In genomic region chr2:167659847-167660610, GRCm38 (mm10) we compare ENCODE assay signal across 8 mouse cellular contexts. TPM values are rescaled to one million over a fixed set of nuclear protein-coding genes. Genes with fewer than 3 reads are reported as not detected.
DNase-seq lines count a peak whose midpoint lies in the region; ATAC-seq and TF ChIP-seq lines count a peak whose summit lies in the region.

No protein-coding gene starts in this region.

- no peak for TF ChIP-seq CTCF in thymus, adult 2 months (IDR thresholded peaks at IDR 0.05; ENCODE audit: borderline replicate concordance, control insufficient read depth, extremely low read depth, insufficient read depth, low read length, poor library complexity)

- peak overlapping the region; percentile 0; the same call in 1 of the 2 replicates for H3K27ac ChIP-seq in thymus, adult 2 months (ENCODE audit: control insufficient read depth, insufficient read depth, low read length)
- H3K27ac ChIP-seq in liver, embryonic 13.5 days, result no peak overlapping the region

- H3K4me1 ChIP-seq in thymus, adult 2 months (replicated peaks; ENCODE audit: control insufficient read depth, insufficient read depth, low read length), result peaks cover 59% of the 10 kb centered on the region
- peaks cover 57% of the 10 kb centered on the region for H3K4me1 ChIP-seq in liver, embryonic 13.5 days (replicated peaks)

- H3K9ac ChIP-seq in liver, embryonic 13.5 days, result peak overlapping the region; percentile 95

- peak overlapping the region; percentile 97 for H3K4me2 ChIP-seq in liver, embryonic 13.5 days

- no peak for TF ChIP-seq POLR2A in thymus, adult 2 months (IDR thresholded peaks at IDR 0.05; ENCODE audit: control insufficient read depth, extremely low read depth, insufficient read depth, low read length, poor library complexity)

- no peaks in the 10 kb centered on the region for H3K36me3 ChIP-seq in thymus, adult 2 months (ENCODE audit: control insufficient read depth, insufficient read depth, low read length)
- H3K36me3 ChIP-seq in liver, embryonic 13.5 days, result no peaks in the 10 kb centered on the region; the same call in 1 of the 2 replicates

- no peaks in the 10 kb centered on the region for H3K9me3 ChIP-seq in liver, embryonic 13.5 days (replicated peaks)

- 51% methylated on average over 13 of the region's 13 CpGs for WGBS in thymus, adult 2 months
- WGBS in liver, embryonic 13.5 days (ENCODE audit: insufficient replicate concordance), result 37% methylated on average over 13 of the region's 13 CpGs

- H3K27me3 ChIP-seq in thymus, adult 2 months (ENCODE audit: control insufficient read depth, insufficient read depth, low read length), result no peaks in the 10 kb centered on the region
- peaks cover 15% of the 10 kb centered on the region; the same call in 1 of the 2 replicates for H3K27me3 ChIP-seq in liver, embryonic 13.5 days

- ATAC-seq in liver, embryonic 13.5 days (ENCODE audit: low read depth), result no peak

- DNase-seq in thymus, adult 2 months, result no peak
- DNase-seq in thymus, postnatal 25 days, result no peak
- DNase-seq in embryo, embryonic 9.5 days (ENCODE audit: extremely low spot score), result peak; percentile 43
- peak; percentile 51 for DNase-seq in heart, adult 8-10 months (ENCODE audit: low spot score)
- peak; percentile 92 for DNase-seq in kidney, adult 11 months
- DNase-seq in liver, embryonic 13.5 days, result no peak
- peak; percentile 27 for DNase-seq in neural tube, embryonic 10.5 days (ENCODE audit: extremely low spot score, low spot score)
- DNase-seq in thymus, adult 18-20 months, result no peak

- peak overlapping the region; percentile 95 for H3K4me3 ChIP-seq in thymus, adult 2 months (ENCODE audit: control insufficient read depth, insufficient read depth, low read length)
- H3K4me3 ChIP-seq in liver, embryonic 13.5 days (replicated peaks), result peak overlapping the region; percentile 86

RNA-seq across cellular contexts. Expression of gene Gm20431, which starts 1.3 kb away (rescaled TPM):
- polyA plus RNA-seq in thymus, adult 2 months (2012; rRNA removed), result 9.5 and 15.3 TPM in 2 replicates
- 10 to 100 TPM; 15.3 to 19.4 (median 18.2) TPM for total RNA-seq in heart, adult 8-10 months (2022)
- polyA plus RNA-seq in liver, embryonic 13.5 days (2015; fragmentation: Nextera tagmentation; extraction: Ambion mirVana), result 2.9 TPM in 1 of 2 replicates, not detected in the other

RNA-seq across cellular contexts. Expression of gene Ube2v1, which starts 28.1 kb away (rescaled TPM):
- polyA plus RNA-seq in thymus, adult 2 months (2012; rRNA removed), result 161 and 174 TPM in 2 replicates
- 100 to 1,000 TPM; 120 to 152 (median 139) TPM for total RNA-seq in heart, adult 8-10 months (2022)
- polyA plus RNA-seq in liver, embryonic 13.5 days (2015; fragmentation: Nextera tagmentation; extraction: Ambion mirVana), result 205 and 229 TPM in 2 replicates

RNA-seq across cellular contexts. Expression of gene Cebpb, which starts 28.7 kb away (rescaled TPM):
- 69.6 and 135 TPM in 2 replicates for polyA plus RNA-seq in thymus, adult 2 months (2012; rRNA removed)
- 100 to 1,000 TPM in 1 of 4 experiments, 10 to 100 TPM in 3; 55.1 to 104 (median 84.0) TPM for total RNA-seq in heart, adult 8-10 months (2022)
- polyA plus RNA-seq in liver, embryonic 13.5 days (2015; fragmentation: Nextera tagmentation; extraction: Ambion mirVana), result 6.3 and 7.4 TPM in 2 replicates

RNA-seq across cellular contexts. Expression of gene Tmem189, which starts 29.6 kb away (rescaled TPM):
- 209 and 215 TPM in 2 replicates for polyA plus RNA-seq in thymus, adult 2 months (2012; rRNA removed)
- total RNA-seq in heart, adult 8-10 months (2022), result 10 to 100 TPM; 22.6 to 26.6 (median 23.4) TPM
- polyA plus RNA-seq in liver, embryonic 13.5 days (2015; fragmentation: Nextera tagmentation; extraction: Ambion mirVana), result 16.1 and 17.1 TPM in 2 replicates

Comparison
In these comparisons a context has a peak if more than half of its experiments do, and no peak if none do; other contexts are left out.
1. DNase-seq: peak in embryo, embryonic 9.5 days (single experiment), heart, adult 8-10 months (single experiment), kidney, adult 11 months (single experiment) and neural tube, embryonic 10.5 days (single experiment); none in thymus, adult 2 months (single experiment), thymus, postnatal 25 days (single experiment), liver, embryonic 13.5 days (single experiment) and thymus, adult 18-20 months (0 of 2).